Mouse (Mus musculus): ENCODE data around the gene Slc10a4. TPM values are rescaled to one million over a fixed set of nuclear protein-coding genes. Genes with fewer than 3 reads are reported as not detected.

Slc10a4 gene
- polyA plus RNA-seq, 1 experiment from 2014 or later, result 1.9 TPM

Other genes with a start within 250 kb of the Slc10a4 start
- gene Tec, start 138.4 kb upstream of the Slc10a4 start, polyA plus RNA-seq (2014; fragmentation: Nextera tagmentation; extraction: Ambion mirVana), result 7.8 and 7.9 TPM in 2 replicates
- 24.9 and 25.5 TPM in 2 replicates for gene Slain2, start 92.6 kb upstream of the Slc10a4 start, polyA plus RNA-seq (2014; fragmentation: Nextera tagmentation; extraction: Ambion mirVana)
- gene Gm10135, start 32.2 kb upstream of the Slc10a4 start, polyA plus RNA-seq (2014; fragmentation: Nextera tagmentation; extraction: Ambion mirVana), result not detected in 2 replicates
- 24.8 and 26.8 TPM in 2 replicates for gene Fryl, start 249.7 kb downstream of the Slc10a4 start, polyA plus RNA-seq (2014; fragmentation: Nextera tagmentation; extraction: Ambion mirVana)